Mouse (Mus musculus) brown adipose tissue, adult 24 weeks (tissue): ENCODE results near the gene Fpgs. TPM values are rescaled to one million over a fixed set of nuclear protein-coding genes. Genes with fewer than 3 reads are reported as not detected.

Experiments
- H3K27ac ChIP-seq: fragments of 200-500 bp; replicated peaks from 2 replicates; pipeline ENCODE4 v1.5.1; 2012; ENCODE audit warnings: low read depth, mild to moderate bottlenecking, low read length
- H3K4me1 ChIP-seq: fragments of 200-500 bp; 2 replicates; pipeline ENCODE4 v1.6.1; 2012; ENCODE audit warnings: low read length, mixed read lengths; ENCODE audit not compliant: control insufficient read depth, insufficient read depth, insufficient read length
- H3K4me3 ChIP-seq: fragments of 200-500 bp; 2 replicates; pipeline ENCODE4 v1.5.1; 2012; ENCODE audit warnings: low read depth, mild to moderate bottlenecking, low read length, moderate library complexity; ENCODE audit not compliant: insufficient read depth
- polyA plus RNA-seq: library from polyadenylated mRNA; stranded (reverse); fragments of >200 nt; gene quantifications from 2 replicates; pipeline ENCODE4 v1.2.4, GENCODE M21; 2012; ENCODE audit not compliant: missing spikeins, insufficient read depth, insufficient read length

Fpgs gene
- polyA plus RNA-seq, 1 experiment, result 2.9 TPM

GRCm38 (mm10) chr2:32633660-32634059 lies 70.3 kb downstream of the Fpgs start:
- no peak overlapping the region for H3K4me3 ChIP-seq
- H3K27ac ChIP-seq, result peak overlapping the region; percentile 97
- H3K4me1 ChIP-seq, result peaks cover 29% of the 10 kb centered on the region

Other genes with a start within 250 kb of the Fpgs start
- 6.3 and 15.4 TPM in 2 replicates for gene Fam102a, start 168.8 kb downstream of the Fpgs start, polyA plus RNA-seq
- 31.2 and 37.5 TPM in 2 replicates for gene Dpm2, start 133.3 kb downstream of the Fpgs start, polyA plus RNA-seq
- not detected in 2 replicates for gene Pip5kl1, start 129.3 kb downstream of the Fpgs start, polyA plus RNA-seq
- not detected in 2 replicates for gene 9430097D07Rik, start 128.5 kb downstream of the Fpgs start, polyA plus RNA-seq
- gene St6galnac4, start 117.0 kb downstream of the Fpgs start, polyA plus RNA-seq, result 2.4 and 3.0 TPM in 2 replicates
- gene St6galnac6, start 104.4 kb downstream of the Fpgs start, polyA plus RNA-seq, result 79.5 and 87.3 TPM in 2 replicates
- gene Ak1, start 82.4 kb downstream of the Fpgs start, polyA plus RNA-seq, result 87.5 and 109 TPM in 2 replicates
- gene Eng, start 57.5 kb downstream of the Fpgs start, polyA plus RNA-seq, result 22.4 and 28.7 TPM in 2 replicates
- 27.3 and 27.6 TPM in 2 replicates for gene Cdk9, start 8.9 kb upstream of the Fpgs start, polyA plus RNA-seq
- gene Sh2d3c, start 16.9 kb upstream of the Fpgs start, polyA plus RNA-seq, result 4.4 and 6.3 TPM in 2 replicates
- not detected in 2 replicates for gene 6330409D20Rik, start 36.9 kb upstream of the Fpgs start, polyA plus RNA-seq
- gene Tor2a, start 53.1 kb upstream of the Fpgs start, polyA plus RNA-seq, result 16.8 and 17.6 TPM in 2 replicates
- not detected in 2 replicates for gene Ttc16, start 71.5 kb upstream of the Fpgs start, polyA plus RNA-seq
- gene Ptrh1, start 71.6 kb upstream of the Fpgs start, polyA plus RNA-seq, result 1.1 and 3.5 TPM in 2 replicates
- gene Cfap157, start 80.3 kb upstream of the Fpgs start, polyA plus RNA-seq, result not detected in 2 replicates
- gene Stxbp1, start 143.1 kb upstream of the Fpgs start, polyA plus RNA-seq, result 2.8 and 4.0 TPM in 2 replicates
- gene Fam129b, start 172.0 kb upstream of the Fpgs start, polyA plus RNA-seq, result 4.9 and 5.9 TPM in 2 replicates